Mouse (Mus musculus) liver, embryonic 14.5 days (tissue): ENCODE results near the gene Tsc22d3. TPM values are rescaled to one million over a fixed set of nuclear protein-coding genes. Genes with fewer than 3 reads are reported as not detected.
"Not testable (repeated sequence)": the region's sequence is repeated elsewhere in the genome, so short reads cannot be mapped to it uniquely, and the experiment has no call there.

Experiments used
- ATAC-seq: fragments of 200-750 bp; cut with Nextera tagmentation; 2 replicates; pipeline ENCODE4 v1.8.0; 2017; ENCODE audit warnings: moderate number of reproducible peaks, mild to moderate bottlenecking, moderate library complexity; ENCODE audit not compliant: insufficient read depth
- DNase-seq, 3 experiments: peaks; one replicate each; pipeline ENCODE4 v3.0.0-alpha.2; 2012 to 2013; ENCODE audit warnings: low read depth in 3 of 3, low spot score in 3 of 3
- H3K27ac ChIP-seq: fragments of 300-500 bp; sonication (generic); 2 replicates; pipeline ENCODE4 v1.5.1; 2014; ENCODE audit warnings: moderate library complexity, mild to moderate bottlenecking, control low read depth, inconsistent platforms
- H3K27me3 ChIP-seq: fragments of 300-500 bp; sonication (generic); 2 replicates; pipeline ENCODE4 v1.6.1; 2014; ENCODE audit warnings: mild to moderate bottlenecking, low read length, moderate library complexity; ENCODE audit not compliant: control insufficient read depth, insufficient read depth
- H3K36me3 ChIP-seq: fragments of 300-500 bp; sonication (generic); replicated peaks from 2 replicates; pipeline ENCODE4 v1.6.1; 2014; ENCODE audit warnings: low read depth; ENCODE audit not compliant: control insufficient read depth, insufficient read depth
- H3K4me1 ChIP-seq, 2 experiments: fragments of 200-500 bp in 1 of 2; fragments of 300-500 bp in 1 of 2; sonication (generic) in 1 of 2; replicated peaks; 2 replicates each; pipeline ENCODE4 v1.6.1; 2012 to 2014; ENCODE audit warnings: antibody characterized with exemption in 1 of 2, inconsistent platforms in 1 of 2, low read length in 1 of 2; ENCODE audit not compliant: control insufficient read depth in 2 of 2, insufficient read depth in 2 of 2
- H3K4me2 ChIP-seq: fragments of 300-500 bp; sonication (generic); 2 replicates; pipeline ENCODE4 v1.6.1; 2014; ENCODE audit warnings: low read depth, mild to moderate bottlenecking, control low read depth, moderate library complexity
- H3K4me3 ChIP-seq, 2 experiments: fragments of 200-500 bp in 1 of 2; fragments of 300-500 bp in 1 of 2; sonication (generic) in 1 of 2; 2 replicates each; pipeline ENCODE4 v1.5.1; 2012 to 2014; ENCODE audit warnings: low read depth in 2 of 2, low read length in 2 of 2, mild to moderate bottlenecking in 2 of 2, control low read depth in 1 of 2, inconsistent platforms in 1 of 2, moderate library complexity in 1 of 2; ENCODE audit not compliant: insufficient read depth in 1 of 2
- H3K9ac ChIP-seq: fragments of 300-500 bp; sonication (generic); replicated peaks from 2 replicates; pipeline ENCODE4 v1.6.1; 2014; ENCODE audit warnings: mild to moderate bottlenecking, control low read depth, moderate library complexity
- H3K9me3 ChIP-seq: fragments of 300-500 bp; sonication (generic); 2 replicates; pipeline ENCODE4 v1.6.1; 2016; ENCODE audit warnings: low read length, mixed read lengths; ENCODE audit not compliant: control insufficient read depth
- CTCF ChIP-seq: IDR thresholded peaks from 2 replicates; pipeline ENCODE4 v1.5.1; 2016; ENCODE audit warnings: antibody characterized with exemption, low read depth, control low read depth
- EP300 ChIP-seq: IDR thresholded peaks from 2 replicates; pipeline ENCODE4 v1.6.1; 2016; ENCODE audit warnings: antibody characterized with exemption, low read depth
- WGBS: fragments of 180-500 bp; shearing (Covaris S2); extraction: QIAGEN DNeasy Blood & Tissue Kit; methylation state at CpG from one replicate; pipeline ENCODE4 v1.1.7; 2014; ENCODE audit not compliant: insufficient replicate concordance; 5-methylcytosine and 5-hydroxymethylcytosine counted together
- polyA plus RNA-seq, 2 experiments: library from polyadenylated mRNA; depleted of rRNA in 1 of 2; stranded (reverse) in 1 of 2; unstranded in 1 of 2; fragments of >200 nt; fragmentation: Nextera tagmentation in 1 of 2; extraction: Ambion mirVana in 1 of 2; gene quantifications; 2 replicates each; pipeline versions ENCODE4 v1.2.1 to v1.2.3; 2012 to 2014

Tsc22d3 gene
- polyA plus RNA-seq, 2 experiments, result 5.1 to 10.6 TPM

- Histone ChIP-seq H3K9me3 (no peaks in the 10 kb centered on the region), H3K27me3 (no peaks in the 10 kb centered on the region), H3K4me2 (no peak overlapping the region), H3K4me3 (no peak overlapping the region), H3K36me3 (no peaks in the 10 kb centered on the region), H3K27ac (no peak overlapping the region), H3K4me1 (peaks cover 0 to 29% of the 10 kb centered on the region in 2 experiments; a peak in 3 of 4 replicates), H3K9ac (no peak overlapping the region)
- DNase-seq (peak in 2 of 3 experiments; percentile 40 to 60), ATAC-seq (peak; percentile 26; the same call in 1 of the 2 replicates)
- TF ChIP-seq CTCF, result peak; percentile 54
- TF ChIP-seq EP300, result no peak
- 10% methylated on average over 7 of the region's 7 CpGs for WGBS
Observed at GRCm38 (mm10) chrX:140503905-140504304, 96.6 kb downstream of the Tsc22d3 start.

- Histone ChIP-seq H3K9me3 (no peaks in the 10 kb centered on the region), H3K9ac (no peak overlapping the region), H3K36me3 (no peaks in the 10 kb centered on the region), H3K4me3 (no peak overlapping the region), H3K27me3 (no peaks in the 10 kb centered on the region), H3K4me2 (peak overlapping the region; percentile 6; the same call in 1 of the 2 replicates), H3K27ac (no peak overlapping the region), H3K4me1 (peaks cover 0 to 29% of the 10 kb centered on the region in 2 experiments; a peak in 3 of 4 replicates)
- 30% methylated on average over 9 of the region's 9 CpGs for WGBS
- ATAC-seq (no peak), DNase-seq (no peak)
- no peak for TF ChIP-seq CTCF
- TF ChIP-seq EP300, result no peak
Observed at GRCm38 (mm10) chrX:140501401-140502301, 98.8 kb downstream of the Tsc22d3 start.

- DNase-seq (no peak), ATAC-seq (no peak)
- no peak overlapping the region for H3K4me2 ChIP-seq
- 64% methylated on average over 5 of the region's 5 CpGs for WGBS
- no peak overlapping the region for H3K4me3 ChIP-seq
- H3K27ac ChIP-seq, result no peak overlapping the region
- TF ChIP-seq CTCF (no peak), EP300 (no peak)
- peaks cover 0 to 18% of the 10 kb centered on the region in 2 experiments; a peak in 3 of 4 replicates for H3K4me1 ChIP-seq
- H3K27me3 ChIP-seq, result no peaks in the 10 kb centered on the region
- no peak overlapping the region for H3K9ac ChIP-seq
- no peaks in the 10 kb centered on the region for H3K36me3 ChIP-seq
- no peaks in the 10 kb centered on the region for H3K9me3 ChIP-seq
Observed at GRCm38 (mm10) chrX:140500306-140500705, 100.2 kb downstream of the Tsc22d3 start.

GRCm38 (mm10) chrX:140498431-140498830, 102.0 kb downstream of the Tsc22d3 start:
- H3K4me3 ChIP-seq, DNase-seq, H3K9ac ChIP-seq, H3K4me2 ChIP-seq, H3K36me3 ChIP-seq, H3K9me3 ChIP-seq, H3K27me3 ChIP-seq, H3K27ac ChIP-seq, ATAC-seq: not testable (repeated sequence)
- 40% methylated on average over 4 of the region's 4 CpGs for WGBS
- peaks cover 0 to 12% of the 10 kb centered on the region in 2 experiments; a peak in 3 of 4 replicates for H3K4me1 ChIP-seq

GRCm38 (mm10) chrX:140494170-140494569, 106.3 kb downstream of the Tsc22d3 start:
- Histone ChIP-seq H3K27me3 (no peaks in the 10 kb centered on the region), H3K27ac (no peak overlapping the region), H3K4me1 (no peaks in the 10 kb centered on the region), H3K9ac (no peak overlapping the region), H3K36me3 (no peaks in the 10 kb centered on the region), H3K9me3 (no peaks in the 10 kb centered on the region), H3K4me2 (no peak overlapping the region), H3K4me3 (no peak overlapping the region)
- 54% methylated on average over 6 of the region's 6 CpGs for WGBS
- ATAC-seq (no peak), DNase-seq (no peak)
- no peak for TF ChIP-seq EP300
- no peak for TF ChIP-seq CTCF
